Mouse (Mus musculus) embryo, embryonic 9.5 days (tissue): ENCODE measurements at regions not wholly inside any gene's neighbourhood (a gene's known extent, or its start where the extent isn't known, plus 50 kb on each side); places are given as distances from the start of the nearest gene placed in this dataset.

Experiments used
- DNase-seq: peaks from one replicate; pipeline ENCODE4 v3.0.0-alpha.2; 2017; ENCODE audit errors: extremely low spot score

- DNase-seq, result peak; percentile 6
These were observed 308.2 kb upstream of the Negr1 start for GRCm38 (mm10) chr3:156253172-156253934.

GRCm38 (mm10) chr3:156256719-156257118 is 304.9 kb upstream of the Negr1 start:
- no peak for DNase-seq

GRCm38 (mm10) chr3:156264654-156265053 is 296.9 kb upstream of the Negr1 start:
- no peak for DNase-seq

GRCm38 (mm10) chr3:156267727-156268126 is 293.9 kb upstream of the Negr1 start:
- no peak for DNase-seq

- DNase-seq, result no peak
These were observed 261.4 kb upstream of the Negr1 start for GRCm38 (mm10) chr3:156299984-156300770.

GRCm38 (mm10) chr3:156301302-156301701 is 260.3 kb upstream of the Negr1 start:
- DNase-seq, result no peak

GRCm38 (mm10) chr3:156301745-156302144 is 259.8 kb upstream of the Negr1 start:
- no peak for DNase-seq

- peak; percentile 3 for DNase-seq
These were observed 257.4 kb upstream of the Negr1 start for GRCm38 (mm10) chr3:156304174-156304573.

- DNase-seq, result peak; percentile 2
These were observed 256.5 kb upstream of the Negr1 start for GRCm38 (mm10) chr3:156305064-156305463.

- DNase-seq, result no peak
These were observed 226.4 kb upstream of the Negr1 start for GRCm38 (mm10) chr3:156335033-156335793.

- no peak for DNase-seq
These were observed 220.1 kb upstream of the Negr1 start for GRCm38 (mm10) chr3:156341484-156341883.

- DNase-seq, result no peak
These were observed 209.9 kb upstream of the Negr1 start for GRCm38 (mm10) chr3:156351727-156352126.

GRCm38 (mm10) chr3:156353430-156353829 is 208.2 kb upstream of the Negr1 start:
- no peak for DNase-seq

GRCm38 (mm10) chr3:156353841-156354473 is 207.6 kb upstream of the Negr1 start:
- DNase-seq, result no peak

GRCm38 (mm10) chr3:156368669-156369343 is 192.8 kb upstream of the Negr1 start:
- DNase-seq, result no peak

- no peak for DNase-seq
These were observed 184.9 kb upstream of the Negr1 start for GRCm38 (mm10) chr3:156376717-156377116.

- no peak for DNase-seq
These were observed 178.7 kb upstream of the Negr1 start for GRCm38 (mm10) chr3:156382919-156383318.

- DNase-seq, result no peak
These were observed 155.5 kb upstream of the Negr1 start for GRCm38 (mm10) chr3:156406136-156406535.

- DNase-seq, result no peak
These were observed 154.5 kb upstream of the Negr1 start for GRCm38 (mm10) chr3:156407112-156407511.

- no peak for DNase-seq
These were observed 151.5 kb upstream of the Negr1 start for GRCm38 (mm10) chr3:156410126-156410525.

- DNase-seq, result no peak
These were observed 148.8 kb upstream of the Negr1 start for GRCm38 (mm10) chr3:156412757-156413156.
